Mouse (Mus musculus): Measurements from ENCODE around the gene Pacrg.

Pacrg gene

DNA sequence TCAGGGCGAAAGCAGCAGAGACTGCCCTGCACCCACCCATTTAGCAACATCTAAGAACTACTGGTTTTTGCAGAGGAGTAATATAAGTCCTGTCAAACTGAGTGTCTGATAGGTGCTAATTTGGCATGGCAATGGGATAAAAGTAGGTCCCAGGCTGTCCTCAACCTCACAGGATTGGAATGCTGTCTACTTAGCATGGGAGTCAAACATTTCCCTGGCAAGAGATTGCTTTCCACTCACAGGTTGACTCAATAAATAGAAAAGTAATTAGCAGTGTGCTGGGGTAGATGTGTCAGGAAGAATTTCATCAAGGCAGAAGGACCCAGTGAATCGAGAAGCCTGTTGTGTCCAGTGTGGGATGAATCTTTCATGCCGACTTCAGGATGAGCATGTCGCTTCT is 479.4 kb downstream of the Pacrg start:
- no peaks in the 10 kb centered on the region for H3K36me3 ChIP-seq (ENCODE audit: control insufficient read depth, insufficient read depth, low read length, poor library complexity, severe bottlenecking)
- H3K27me3 ChIP-seq (ENCODE audit: control insufficient read depth, insufficient read depth, low read length, poor library complexity, severe bottlenecking) = no peaks in the 10 kb centered on the region
- DNase-seq (ENCODE audit: low read depth, low spot score) = no peak

DNA sequence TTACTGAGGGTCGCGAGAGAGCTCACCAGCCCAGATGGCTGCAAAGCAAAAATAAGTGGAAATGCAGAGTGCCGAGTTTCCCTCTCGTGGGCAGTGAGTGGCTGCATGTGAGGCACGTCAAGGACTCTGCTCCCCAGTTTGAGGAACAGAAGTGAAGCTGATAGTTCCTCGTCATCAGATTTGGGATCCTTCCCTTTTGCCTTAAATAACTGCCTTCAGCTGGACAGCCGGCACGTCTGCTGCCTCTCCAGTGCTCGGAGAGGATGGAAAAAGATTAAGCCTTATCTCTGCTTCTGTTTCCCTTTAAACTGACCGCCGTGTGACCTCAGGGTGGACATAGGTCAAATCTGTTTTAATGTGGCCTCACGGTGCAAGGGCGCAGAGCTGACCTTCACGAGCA is 480.6 kb downstream of the Pacrg start:
- Histone ChIP-seq H3K36me3 (ENCODE audit: control insufficient read depth, insufficient read depth, low read length, poor library complexity, severe bottlenecking) (no peaks in the 10 kb centered on the region), H3K27me3 (ENCODE audit: control insufficient read depth, insufficient read depth, low read length, poor library complexity, severe bottlenecking) (no peaks in the 10 kb centered on the region)
- DNase-seq (ENCODE audit: low read depth, low spot score) = no peak

DNA sequence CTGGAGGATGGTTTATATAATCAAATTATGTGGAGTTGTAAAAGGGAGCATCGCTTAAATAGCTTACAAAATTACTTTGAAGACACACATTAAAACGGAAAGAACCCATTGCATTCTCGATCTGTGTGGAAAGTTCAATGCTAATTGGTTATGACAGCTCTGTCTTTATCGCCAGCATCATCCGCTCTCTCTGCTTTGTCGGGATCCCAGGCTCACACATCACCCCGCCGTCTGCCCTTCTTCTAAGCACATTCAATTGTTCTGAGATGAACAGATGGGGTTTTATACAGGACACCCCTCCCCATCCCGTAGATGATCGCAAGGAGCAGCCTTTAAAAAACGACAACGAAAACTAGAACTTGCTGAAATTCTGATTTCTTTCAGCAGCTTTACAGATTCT is 482.8 kb downstream of the Pacrg start:
- no peak for DNase-seq (ENCODE audit: low read depth, low spot score)
- H3K27me3 ChIP-seq (ENCODE audit: control insufficient read depth, insufficient read depth, low read length, poor library complexity, severe bottlenecking) = no peaks in the 10 kb centered on the region
- H3K36me3 ChIP-seq (ENCODE audit: control insufficient read depth, insufficient read depth, low read length, poor library complexity, severe bottlenecking) = no peaks in the 10 kb centered on the region

DNA sequence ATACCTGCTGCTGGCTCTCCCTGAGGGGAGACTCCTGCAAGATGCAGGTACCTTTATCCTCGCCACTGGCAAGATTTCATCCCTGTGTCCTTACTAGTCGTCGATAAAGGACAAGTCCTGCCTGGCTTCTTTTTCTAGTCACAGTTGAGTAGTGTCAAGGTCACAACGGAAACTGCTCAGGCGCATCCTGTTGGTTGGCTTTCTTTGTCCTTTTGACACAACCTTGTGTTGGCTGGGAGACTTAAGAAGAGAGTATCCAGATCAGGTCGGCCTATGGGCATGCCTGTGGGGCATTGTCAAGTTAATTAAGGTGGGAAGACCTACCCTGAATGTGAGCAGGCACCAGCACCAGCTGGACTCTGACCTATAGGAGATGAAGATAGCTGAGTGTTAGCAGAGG is 483.8 kb downstream of the Pacrg start:
- no peaks in the 10 kb centered on the region for H3K36me3 ChIP-seq (ENCODE audit: control insufficient read depth, insufficient read depth, low read length, poor library complexity, severe bottlenecking)
- DNase-seq (ENCODE audit: low read depth, low spot score) = no peak
- no peaks in the 10 kb centered on the region for H3K27me3 ChIP-seq (ENCODE audit: control insufficient read depth, insufficient read depth, low read length, poor library complexity, severe bottlenecking)

GRCm38 (mm10) chr17:10355746-10356145 is 484.4 kb downstream of the Pacrg start:
- Histone ChIP-seq H3K27me3 (ENCODE audit: control insufficient read depth, insufficient read depth, low read length, poor library complexity, severe bottlenecking) (no peaks in the 10 kb centered on the region), H3K36me3 (ENCODE audit: control insufficient read depth, insufficient read depth, low read length, poor library complexity, severe bottlenecking) (no peaks in the 10 kb centered on the region)
- no peak for DNase-seq (ENCODE audit: low read depth, low spot score)
